Mouse (Mus musculus) embryo, embryonic 10.5 days (tissue): ENCODE results near the gene Pcgf6.
"Not testable (repeated sequence)": the region's sequence is repeated elsewhere in the genome, so short reads cannot be mapped to it uniquely, and the experiment has no call there.

Experiments
- DNase-seq: peaks from one replicate; pipeline ENCODE4 v3.0.0-alpha.2; 2015; ENCODE audit warnings: low spot score

Gene Pcgf6

DNA sequence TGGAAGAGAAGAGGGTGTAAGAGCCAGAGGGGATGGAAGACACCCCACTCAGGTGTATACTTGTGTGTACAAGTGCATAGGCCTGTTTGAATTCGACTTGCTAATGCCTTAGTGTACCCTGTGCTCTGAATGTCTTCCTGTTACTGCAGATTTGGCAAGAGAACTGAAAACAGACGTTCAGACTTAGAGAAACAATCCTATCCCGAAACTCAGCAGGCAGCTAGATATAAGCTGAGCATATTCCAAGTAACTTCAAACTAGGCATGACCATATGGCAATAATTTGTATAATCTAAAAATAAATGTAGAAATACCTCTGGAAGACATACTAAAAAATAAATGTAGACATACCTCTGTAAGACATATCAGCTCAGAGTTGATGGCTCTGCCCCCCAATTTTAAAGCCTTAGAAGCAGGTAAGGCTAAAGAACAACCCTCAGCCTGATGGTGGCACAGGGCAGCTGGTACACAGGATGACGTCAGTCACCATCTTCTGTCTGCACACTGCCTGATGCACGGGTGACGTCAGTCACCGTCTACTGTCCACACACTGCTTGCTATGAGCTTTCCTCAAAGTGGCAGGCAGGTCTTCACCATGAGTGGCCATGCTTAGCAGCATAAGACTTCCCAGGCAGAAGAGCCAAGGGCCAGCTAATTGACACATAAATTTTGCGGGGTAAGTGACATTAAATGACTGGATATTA, 52.4 kb downstream of the Pcgf6 start:
- no peak for DNase-seq

DNA sequence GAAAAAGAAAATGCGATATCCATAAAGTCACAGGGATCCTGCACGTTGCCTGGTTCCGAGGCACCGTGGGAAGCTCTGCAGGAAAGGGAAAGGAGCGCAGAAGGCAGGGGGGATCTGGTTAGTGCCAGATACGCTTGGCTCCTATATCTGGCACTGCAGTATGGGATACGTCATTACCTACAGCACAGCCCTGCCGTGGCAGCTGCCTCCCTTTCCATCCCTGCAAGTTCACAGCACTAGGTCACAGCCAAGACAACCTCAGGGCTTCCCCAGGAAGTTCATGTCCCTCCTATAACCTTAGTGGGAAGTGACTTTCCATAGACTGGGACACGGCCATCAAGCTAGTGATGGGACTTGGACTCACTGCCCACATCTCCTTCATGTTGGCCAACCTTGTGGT, 54.6 kb downstream of the Pcgf6 start:
- no peak for DNase-seq

- DNase-seq: not testable (repeated sequence)
Measured at GRCm38 (mm10) chr19:46992329-46992728, 58.4 kb downstream of the Pcgf6 start.

- peak; percentile 94 for DNase-seq
Measured at GRCm38 (mm10) chr19:46991145-46991544, 59.6 kb downstream of the Pcgf6 start.

GRCm38 (mm10) chr19:46990625-46991024, 60.1 kb downstream of the Pcgf6 start:
- not testable (repeated sequence) for DNase-seq

DNA sequence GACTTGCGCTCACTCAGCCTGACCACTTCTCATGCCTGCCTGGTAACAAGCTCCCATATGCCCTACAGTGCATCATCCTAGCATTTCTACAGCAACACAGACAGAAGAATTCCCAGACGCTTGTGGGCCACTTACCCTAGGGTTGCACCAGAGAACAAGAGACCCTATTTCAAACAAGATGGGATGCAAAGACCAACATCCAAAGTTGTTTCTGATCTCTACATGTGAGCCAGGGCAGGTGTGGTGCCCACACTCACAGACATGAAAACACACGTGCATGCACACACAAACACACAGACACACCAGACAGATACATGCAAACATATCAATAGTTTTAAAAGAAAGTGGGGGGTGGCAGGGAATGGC, 60.6 kb downstream of the Pcgf6 start:
- DNase-seq: no peak

DNA sequence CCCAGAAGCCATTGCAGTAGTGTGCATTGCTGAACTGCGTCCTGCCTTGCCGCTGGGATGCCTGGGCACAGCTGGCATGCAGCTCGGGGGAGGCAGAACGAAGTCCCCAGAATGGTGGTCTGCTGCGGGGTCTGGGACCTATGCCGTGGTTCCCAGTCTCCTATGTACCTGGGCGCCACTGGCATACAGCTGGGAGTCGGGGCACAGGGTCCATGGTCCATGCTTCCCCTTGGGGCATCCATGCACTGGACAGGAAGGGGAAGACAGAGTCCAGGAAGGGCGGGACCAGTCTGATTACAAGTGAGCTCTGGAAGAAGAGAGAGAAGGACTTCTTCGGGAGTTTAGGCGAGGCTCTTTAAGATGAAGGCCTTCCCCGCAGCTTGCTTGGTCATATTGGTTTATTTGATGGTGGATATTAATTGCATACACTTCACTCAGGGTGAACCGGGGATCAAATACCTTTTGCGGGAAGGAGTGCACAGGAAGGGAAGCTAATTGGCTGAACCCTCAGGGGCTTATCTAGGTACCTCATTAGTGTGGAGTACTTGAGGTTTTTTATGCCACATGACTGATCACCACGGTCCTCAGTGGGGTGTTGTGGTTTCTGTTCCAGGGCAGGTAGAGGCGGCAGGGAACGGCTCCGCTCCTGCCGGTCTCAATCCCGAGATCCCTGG, 61.1 kb downstream of the Pcgf6 start:
- DNase-seq: no peak

GRCm38 (mm10) chr19:46988231-46989087, 62.2 kb downstream of the Pcgf6 start:
- DNase-seq: no peak

DNA sequence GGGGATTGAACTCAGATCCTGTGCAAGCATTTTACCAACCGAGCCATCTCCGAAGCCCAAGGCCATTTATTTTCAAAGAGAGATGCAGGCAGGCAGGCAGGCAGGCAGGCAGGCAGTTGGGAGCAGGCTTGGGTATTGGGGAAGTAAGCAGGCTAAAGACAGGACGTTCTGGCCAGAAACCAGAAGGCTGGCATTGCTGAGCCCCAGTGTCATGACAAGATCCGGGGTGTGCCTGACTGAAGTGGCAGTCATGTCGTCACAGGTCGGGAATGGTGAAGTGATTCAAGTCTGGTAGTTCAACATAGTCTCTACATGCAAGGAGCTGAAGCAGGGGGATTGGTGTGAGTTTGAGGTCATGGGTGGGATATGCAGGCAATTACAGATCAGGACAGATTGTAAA, 63.1 kb downstream of the Pcgf6 start:
- DNase-seq: no peak

- no peak for DNase-seq
Measured at GRCm38 (mm10) chr19:46984726-46985622, 65.7 kb downstream of the Pcgf6 start.

- DNase-seq: no peak
Measured at GRCm38 (mm10) chr19:46983966-46984380, 66.7 kb downstream of the Pcgf6 start.
